Mouse (Mus musculus) cortical plate, adult 2 months (tissue): ENCODE measurements around the gene Gm13889.

ENCODE experiments used
- CTCF ChIP-seq: fragments of 200-500 bp; IDR thresholded peaks from 2 replicates; pipeline ENCODE4 v1.5.1; 2011; ENCODE audit warnings: mild to moderate bottlenecking, control low read depth, low read length; ENCODE audit not compliant: insufficient read depth; ENCODE audit errors: extremely low read depth
- POLR2A ChIP-seq: fragments of 200-500 bp; IDR thresholded peaks from 2 replicates; pipeline ENCODE4 v1.6.1; 2011; ENCODE audit warnings: mild to moderate bottlenecking, low read length, control low read depth; ENCODE audit not compliant: insufficient read depth; ENCODE audit errors: extremely low read depth

- TF ChIP-seq CTCF (no peak), POLR2A (no peak)
Measured at GRCm38 (mm10) chr2:93909716-93910115, 47.3 kb downstream of the Gm13889 start.
